Mouse (Mus musculus): ENCODE measurements around the gene AI987944.
A peak's percentile ranks its signal among the peaks of the same experiment; 100 is the strongest.

AI987944 gene

DNA sequence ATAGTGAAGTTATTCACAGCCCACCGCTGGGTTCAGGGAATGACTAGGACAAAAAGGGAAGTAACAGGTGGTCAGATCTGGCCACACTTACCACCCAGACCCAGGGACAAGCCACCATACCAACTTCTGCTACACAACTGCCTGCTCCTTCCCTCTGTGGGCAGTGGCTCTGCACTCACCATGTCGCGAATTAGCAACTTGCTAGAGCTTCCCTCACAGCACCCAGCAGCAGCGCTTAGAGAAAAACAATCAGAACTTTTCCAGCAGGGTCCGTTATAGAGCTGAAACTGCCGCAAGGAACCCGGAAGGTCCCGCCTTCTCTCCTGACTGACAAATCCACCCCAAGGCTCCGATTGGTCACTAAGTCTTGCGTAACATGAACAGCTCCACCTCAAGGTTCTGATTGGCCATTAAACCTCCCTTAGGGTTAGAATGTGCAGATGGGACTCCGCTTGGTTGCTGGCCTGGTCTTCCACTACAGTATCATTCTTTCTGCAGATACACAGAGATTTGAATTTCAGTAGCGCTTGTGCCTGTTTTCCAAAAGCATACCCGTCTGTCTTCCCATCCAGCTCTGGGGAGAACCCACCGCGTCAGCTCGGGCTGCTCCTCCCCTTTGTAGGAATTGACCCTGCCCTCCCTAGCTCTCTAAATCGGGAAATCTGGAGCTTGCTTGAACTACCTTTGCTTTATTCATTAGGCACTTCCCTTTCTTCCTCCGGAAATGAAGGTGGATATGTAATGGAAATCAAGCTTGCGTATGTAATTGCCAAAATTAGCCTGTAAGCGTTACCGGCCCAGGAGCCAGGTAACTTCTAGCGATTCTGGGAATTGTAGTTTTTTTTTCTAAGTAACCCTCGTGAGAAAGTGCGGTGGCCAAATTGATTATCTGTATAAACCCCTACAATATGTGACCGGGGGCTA is at the start of gene AI987944:
AI987944 (minus strand) TSS at position 332 of the 924 bp plus-strand sequence.
- peak; percentile 79 for DNase-seq

- no peak for DNase-seq
Measured at GRCm38 (mm10) chr7:41394130-41394529, 951 bp upstream of the AI987944 start.

All from cerebellum, adult 8-10 months (tissue).